Mouse (Mus musculus) lung, embryonic 15.5 days (tissue): ENCODE measurements at regions not wholly inside any gene's neighbourhood (a gene's known extent, or its start where the extent isn't known, plus 50 kb on each side); places are given as distances from the start of the nearest gene placed in this dataset.

Source experiments
- ATAC-seq: fragments of 200-750 bp; cut with Nextera tagmentation; 2 replicates; pipeline ENCODE4 v1.8.0; 2017; ENCODE audit warnings: moderate number of reproducible peaks, borderline replicate concordance; ENCODE audit not compliant: low FRiP score, low TSS enrichment; ENCODE audit errors: extremely low read depth
- H3K27ac ChIP-seq: fragments of 300-500 bp; sonication (generic); 2 replicates; pipeline ENCODE4 v1.5.1; 2015; ENCODE audit warnings: moderate library complexity, mild to moderate bottlenecking, inconsistent platforms
- H3K27me3 ChIP-seq: fragments of 300-500 bp; sonication (generic); 2 replicates; pipeline ENCODE4 v1.6.1; 2015; ENCODE audit warnings: inconsistent platforms
- H3K36me3 ChIP-seq: fragments of 300-500 bp; sonication (generic); 2 replicates; pipeline ENCODE4 v1.6.1; 2015; ENCODE audit warnings: inconsistent platforms
- H3K4me1 ChIP-seq: fragments of 300-500 bp; sonication (generic); 2 replicates; pipeline ENCODE4 v1.6.1; 2015; ENCODE audit warnings: inconsistent platforms
- H3K4me2 ChIP-seq: fragments of 300-500 bp; sonication (generic); 2 replicates; pipeline ENCODE4 v1.6.1; 2015; ENCODE audit warnings: inconsistent platforms, mild to moderate bottlenecking, moderate library complexity
- H3K4me3 ChIP-seq: fragments of 300-500 bp; sonication (generic); 2 replicates; pipeline ENCODE4 v1.5.1; 2015; ENCODE audit warnings: mild to moderate bottlenecking, inconsistent platforms
- H3K9ac ChIP-seq: fragments of 300-500 bp; sonication (generic); 2 replicates; pipeline ENCODE4 v1.6.1; 2015; ENCODE audit warnings: inconsistent platforms
- H3K9me3 ChIP-seq: fragments of 300-500 bp; sonication (generic); 2 replicates; pipeline ENCODE4 v1.6.1; 2016; ENCODE audit warnings: inconsistent platforms
- WGBS: fragments of 180-500 bp; shearing (Covaris S2); methylation state at CpG from one replicate; pipeline ENCODE4 v1.1.7; 2015; 5-methylcytosine and 5-hydroxymethylcytosine counted together

GRCm38 (mm10) chr11:30372924-30373323 is 98.7 kb downstream of the 4930505A04Rik start:
- Histone ChIP-seq H3K9me3 (no peaks in the 10 kb centered on the region), H3K4me2 (no peak overlapping the region), H3K4me1 (no peaks in the 10 kb centered on the region), H3K4me3 (no peak overlapping the region), H3K27me3 (no peaks in the 10 kb centered on the region), H3K36me3 (no peaks in the 10 kb centered on the region), H3K9ac (no peak overlapping the region), H3K27ac (no peak overlapping the region)
- no peak for ATAC-seq

DNA sequence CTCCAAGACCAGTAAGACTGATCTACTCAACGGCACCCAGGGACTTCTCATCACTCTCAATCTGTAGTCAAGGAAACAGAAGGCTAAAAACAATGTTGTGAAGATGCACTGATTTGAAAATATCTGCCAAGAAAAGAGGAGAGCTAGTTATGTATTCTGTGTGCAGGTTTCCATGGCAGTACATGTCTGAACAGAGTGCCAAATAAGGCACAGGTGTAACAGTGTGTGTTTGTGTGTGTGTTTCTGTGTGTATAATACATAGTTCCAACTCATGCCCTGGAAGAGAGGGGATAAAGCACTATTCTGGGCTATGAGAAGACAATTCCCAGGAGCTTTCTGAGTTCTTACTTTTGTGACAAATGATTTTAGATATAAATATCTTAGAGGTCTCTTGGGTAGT is 99.7 kb downstream of the 4930505A04Rik start:
- no peak overlapping the region for H3K9ac ChIP-seq
- H3K4me1 ChIP-seq, result no peaks in the 10 kb centered on the region
- 75% methylated on average over 1 of the region's 1 CpGs for WGBS
- no peak overlapping the region for H3K27ac ChIP-seq
- H3K4me2 ChIP-seq, result no peak overlapping the region
- H3K27me3 ChIP-seq, result no peaks in the 10 kb centered on the region
- no peaks in the 10 kb centered on the region for H3K9me3 ChIP-seq
- no peak overlapping the region for H3K4me3 ChIP-seq
- no peak for ATAC-seq
- H3K36me3 ChIP-seq, result no peaks in the 10 kb centered on the region

- Histone ChIP-seq H3K27ac (no peak overlapping the region), H3K4me1 (no peaks in the 10 kb centered on the region), H3K36me3 (no peaks in the 10 kb centered on the region), H3K9ac (no peak overlapping the region), H3K27me3 (no peaks in the 10 kb centered on the region), H3K4me3 (no peak overlapping the region), H3K4me2 (no peak overlapping the region), H3K9me3 (no peaks in the 10 kb centered on the region)
- no peak for ATAC-seq
- WGBS, result 64% methylated on average over 2 of the region's 2 CpGs
Measured at GRCm38 (mm10) chr11:30369601-30370240, 101.7 kb upstream of the Sptbn1 start.

GRCm38 (mm10) chr11:30367373-30368225 is 99.6 kb upstream of the Sptbn1 start:
- Histone ChIP-seq H3K4me2 (no peak overlapping the region), H3K36me3 (no peaks in the 10 kb centered on the region), H3K27me3 (no peaks in the 10 kb centered on the region), H3K9me3 (no peaks in the 10 kb centered on the region), H3K9ac (no peak overlapping the region), H3K4me3 (no peak overlapping the region), H3K27ac (peak overlapping the region; percentile 35), H3K4me1 (no peaks in the 10 kb centered on the region)
- peak; percentile 72; the same call in 1 of the 2 replicates for ATAC-seq
- WGBS, result 57% methylated on average over 5 of the region's 5 CpGs

DNA sequence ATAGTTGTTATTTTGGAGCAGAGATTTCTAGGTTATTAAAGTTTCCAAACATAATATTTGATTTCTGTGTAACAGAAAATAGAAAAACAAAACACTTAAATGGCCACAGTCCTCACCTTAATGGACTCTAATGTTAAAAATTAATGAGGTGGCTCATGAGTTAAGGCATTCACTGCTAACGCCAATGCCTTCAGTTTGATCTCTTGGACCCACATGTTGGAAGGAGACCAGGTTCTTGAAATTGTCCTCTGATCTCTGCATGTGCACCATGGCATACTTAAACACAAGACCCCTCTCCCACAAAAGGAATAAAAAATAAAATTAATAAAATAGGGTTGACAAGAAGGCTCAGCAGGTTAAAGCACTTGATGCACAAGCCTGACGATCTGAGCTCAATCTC is 98.5 kb upstream of the Sptbn1 start:
- Histone ChIP-seq H3K27ac (0 out of 2 replicates have a peak overlapping the region, but pooled peaks have one; percentile 35), H3K4me3 (no peak overlapping the region), H3K9ac (no peak overlapping the region), H3K4me2 (no peak overlapping the region), H3K27me3 (no peaks in the 10 kb centered on the region), H3K9me3 (no peaks in the 10 kb centered on the region), H3K4me1 (no peaks in the 10 kb centered on the region), H3K36me3 (no peaks in the 10 kb centered on the region)
- no peak for ATAC-seq
- 58% methylated on average over 2 of the region's 2 CpGs for WGBS

- no peaks in the 10 kb centered on the region for H3K36me3 ChIP-seq
- no peak overlapping the region for H3K27ac ChIP-seq
- 59% methylated on average over 3 of the region's 3 CpGs for WGBS
- ATAC-seq, result no peak
- no peaks in the 10 kb centered on the region for H3K4me1 ChIP-seq
- H3K4me3 ChIP-seq, result no peak overlapping the region
- no peaks in the 10 kb centered on the region for H3K9me3 ChIP-seq
- H3K9ac ChIP-seq, result no peak overlapping the region
- H3K4me2 ChIP-seq, result no peak overlapping the region
- H3K27me3 ChIP-seq, result no peaks in the 10 kb centered on the region
Measured at GRCm38 (mm10) chr11:30364993-30365392, 97.0 kb upstream of the Sptbn1 start.

DNA sequence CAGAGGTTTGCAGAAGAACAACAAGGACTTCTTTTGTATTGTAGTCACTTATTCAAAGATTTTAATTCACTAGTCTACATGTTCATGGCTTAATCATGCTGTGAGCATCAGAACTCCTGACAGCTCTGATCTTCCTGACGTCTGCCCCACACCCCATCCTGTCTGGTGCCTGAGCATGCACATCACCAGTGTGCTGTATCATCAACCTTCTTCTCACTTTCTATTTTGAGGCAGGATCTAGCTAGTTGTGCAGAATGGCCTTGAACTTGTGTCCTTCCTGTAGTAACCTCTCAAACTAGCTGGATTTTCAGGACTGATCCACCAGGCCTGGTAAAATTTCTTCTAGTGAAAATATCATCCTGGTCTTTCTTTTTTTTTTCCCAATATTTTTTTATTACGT is 96.6 kb upstream of the Sptbn1 start:
- H3K27ac ChIP-seq, result no peak overlapping the region
- H3K36me3 ChIP-seq, result no peaks in the 10 kb centered on the region
- no peaks in the 10 kb centered on the region for H3K4me1 ChIP-seq
- 61% methylated on average over 2 of the region's 2 CpGs for WGBS
- no peak overlapping the region for H3K4me3 ChIP-seq
- ATAC-seq, result no peak
- no peaks in the 10 kb centered on the region for H3K9me3 ChIP-seq
- H3K27me3 ChIP-seq, result no peaks in the 10 kb centered on the region
- no peak overlapping the region for H3K4me2 ChIP-seq
- no peak overlapping the region for H3K9ac ChIP-seq

DNA sequence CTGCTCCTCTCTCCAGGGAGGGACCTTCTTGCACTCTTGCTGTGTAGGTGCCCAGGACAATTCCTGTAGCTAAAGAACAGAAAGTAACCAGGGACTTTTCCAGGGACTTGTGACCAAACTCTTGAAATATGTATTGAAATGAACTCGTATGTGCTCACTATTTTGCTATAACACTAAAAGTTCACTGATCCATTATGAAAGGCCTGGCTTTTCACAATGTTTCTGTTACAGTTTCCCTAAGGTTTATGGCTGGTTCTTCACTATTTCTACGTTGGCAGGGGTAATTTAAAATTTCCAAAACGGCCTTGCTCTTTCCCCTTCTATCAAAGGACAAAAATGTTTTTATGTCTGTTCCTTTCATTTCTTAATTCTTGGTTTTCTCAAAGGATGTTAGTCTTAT is 90.2 kb upstream of the Sptbn1 start:
- H3K4me2 ChIP-seq, result no peak overlapping the region
- H3K4me3 ChIP-seq, result no peak overlapping the region
- ATAC-seq, result no peak
- no peak overlapping the region for H3K27ac ChIP-seq
- H3K4me1 ChIP-seq, result no peaks in the 10 kb centered on the region
- WGBS, result 63% methylated on average over 3 of the region's 3 CpGs
- H3K9me3 ChIP-seq, result no peaks in the 10 kb centered on the region
- no peaks in the 10 kb centered on the region for H3K36me3 ChIP-seq
- H3K9ac ChIP-seq, result no peak overlapping the region
- H3K27me3 ChIP-seq, result no peaks in the 10 kb centered on the region

- Histone ChIP-seq H3K36me3 (no peaks in the 10 kb centered on the region), H3K4me3 (no peak overlapping the region), H3K4me1 (no peaks in the 10 kb centered on the region), H3K4me2 (no peak overlapping the region), H3K9ac (no peak overlapping the region), H3K9me3 (no peaks in the 10 kb centered on the region), H3K27ac (no peak overlapping the region), H3K27me3 (no peaks in the 10 kb centered on the region)
- no peak for ATAC-seq
Measured at GRCm38 (mm10) chr11:30355356-30355755, 87.4 kb upstream of the Sptbn1 start.

GRCm38 (mm10) chr11:30326371-30326770 is 58.4 kb upstream of the Sptbn1 start:
- Histone ChIP-seq H3K27ac (peak overlapping the region; percentile 59), H3K9ac (no peak overlapping the region), H3K4me3 (no peak overlapping the region), H3K4me2 (no peak overlapping the region), H3K27me3 (no peaks in the 10 kb centered on the region), H3K9me3 (no peaks in the 10 kb centered on the region), H3K36me3 (no peaks in the 10 kb centered on the region), H3K4me1 (peaks cover 11% of the 10 kb centered on the region)
- 52% methylated on average over 2 of the region's 2 CpGs for WGBS
- no peak; the same call in 1 of the 2 replicates for ATAC-seq
